Mouse (Mus musculus): ENCODE measurements at regions not wholly inside any gene's neighbourhood (a gene's known extent, or its start where the extent isn't known, plus 50 kb on each side); places are given as distances from the start of the nearest gene placed in this dataset.

DNA sequence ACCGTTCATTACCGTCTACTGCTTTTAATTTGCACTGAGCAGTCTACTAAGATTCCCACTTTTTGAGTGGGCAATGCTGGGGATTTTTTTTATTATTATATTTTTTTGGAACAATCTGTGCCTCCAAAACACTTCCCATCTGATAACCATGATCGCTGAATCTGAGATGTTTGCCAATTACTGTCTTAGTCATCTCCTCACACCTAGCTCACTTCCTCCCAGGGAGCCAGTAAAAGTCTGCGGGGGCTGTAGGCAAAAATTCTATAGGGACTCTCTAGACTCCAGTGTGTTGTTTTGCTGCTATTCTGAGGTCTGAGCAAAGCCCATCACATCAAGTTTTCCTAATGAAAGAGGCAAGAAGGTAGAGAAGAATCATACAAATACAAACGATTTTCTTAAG, 84.9 kb upstream of the Arhgap21 start:
- no peak for DNase-seq (ENCODE audit: low spot score)
- Histone ChIP-seq H3K4me1 (ENCODE audit: control insufficient read depth, insufficient read depth, low read length) (no peaks in the 10 kb centered on the region), H3K27me3 (ENCODE audit: control insufficient read depth, insufficient read depth, low read length) (no peaks in the 10 kb centered on the region), H3K4me3 (ENCODE audit: low read depth, low read length) (no peak overlapping the region), H3K9me3 (ENCODE audit: control insufficient read depth, low read length) (no peaks in the 10 kb centered on the region), H3K27ac (replicated peaks; ENCODE audit: low read depth, low read length) (no peak overlapping the region), H3K9ac (ENCODE audit: low read length) (no peak overlapping the region), H3K36me3 (ENCODE audit: control insufficient read depth, insufficient read depth, low read length) (no peaks in the 10 kb centered on the region), H3K4me2 (ENCODE audit: low read depth, severe bottlenecking) (no peak overlapping the region)
- ATAC-seq (ENCODE audit: insufficient number of reproducible peaks, low FRiP score, low TSS enrichment, low read depth): no peak
- WGBS: 65% methylated on average over 5 of the region's 5 CpGs

GRCm38 (mm10) chr2:21048996-21049395, 80.3 kb upstream of the Arhgap21 start:
- no peaks in the 10 kb centered on the region for H3K27me3 ChIP-seq (ENCODE audit: control insufficient read depth, insufficient read depth, low read length)
- H3K27ac ChIP-seq (replicated peaks; ENCODE audit: low read depth, low read length): no peak overlapping the region
- H3K9ac ChIP-seq (ENCODE audit: low read length): no peak overlapping the region
- ATAC-seq (ENCODE audit: insufficient number of reproducible peaks, low FRiP score, low TSS enrichment, low read depth) (no peak), DNase-seq (ENCODE audit: low spot score) (no peak)
- H3K36me3 ChIP-seq (ENCODE audit: control insufficient read depth, insufficient read depth, low read length): no peaks in the 10 kb centered on the region
- 45% methylated on average over 5 of the region's 5 CpGs for WGBS
- H3K4me2 ChIP-seq (ENCODE audit: low read depth, severe bottlenecking): no peak overlapping the region
- H3K9me3 ChIP-seq (ENCODE audit: control insufficient read depth, low read length): no peaks in the 10 kb centered on the region
- H3K4me1 ChIP-seq (ENCODE audit: control insufficient read depth, insufficient read depth, low read length): no peaks in the 10 kb centered on the region
- no peak overlapping the region for H3K4me3 ChIP-seq (ENCODE audit: low read depth, low read length)

DNA sequence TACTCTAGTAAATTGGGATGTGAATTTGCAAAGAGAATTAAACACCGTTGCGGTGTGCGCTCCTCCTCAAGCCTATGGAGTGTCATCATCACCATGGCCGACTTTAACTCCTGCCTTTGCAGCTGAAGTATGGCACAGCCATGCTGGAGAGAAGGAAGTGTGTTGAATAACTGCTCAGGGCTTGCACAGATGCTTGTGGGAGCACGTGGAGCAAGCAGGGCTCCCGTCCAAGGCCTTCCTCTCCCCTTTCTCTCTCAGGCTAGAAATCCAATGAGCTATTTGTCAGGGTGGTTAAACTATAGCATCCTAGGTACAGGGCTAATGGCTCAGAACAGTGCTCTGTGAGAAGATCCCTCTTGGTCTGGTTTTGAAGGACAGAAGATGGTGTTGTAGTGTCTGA, 79.5 kb upstream of the Arhgap21 start:
- no peak overlapping the region for H3K4me2 ChIP-seq (ENCODE audit: low read depth, severe bottlenecking)
- DNase-seq (ENCODE audit: low spot score) (no peak), ATAC-seq (ENCODE audit: insufficient number of reproducible peaks, low FRiP score, low TSS enrichment, low read depth) (no peak)
- H3K9me3 ChIP-seq (ENCODE audit: control insufficient read depth, low read length): no peaks in the 10 kb centered on the region
- WGBS: 88% methylated on average over 6 of the region's 6 CpGs
- H3K27me3 ChIP-seq (ENCODE audit: control insufficient read depth, insufficient read depth, low read length): no peaks in the 10 kb centered on the region
- no peak overlapping the region for H3K4me3 ChIP-seq (ENCODE audit: low read depth, low read length)
- no peaks in the 10 kb centered on the region for H3K4me1 ChIP-seq (ENCODE audit: control insufficient read depth, insufficient read depth, low read length)
- no peak overlapping the region for H3K27ac ChIP-seq (replicated peaks; ENCODE audit: low read depth, low read length)
- no peaks in the 10 kb centered on the region for H3K36me3 ChIP-seq (ENCODE audit: control insufficient read depth, insufficient read depth, low read length)
- no peak overlapping the region for H3K9ac ChIP-seq (ENCODE audit: low read length)

DNA sequence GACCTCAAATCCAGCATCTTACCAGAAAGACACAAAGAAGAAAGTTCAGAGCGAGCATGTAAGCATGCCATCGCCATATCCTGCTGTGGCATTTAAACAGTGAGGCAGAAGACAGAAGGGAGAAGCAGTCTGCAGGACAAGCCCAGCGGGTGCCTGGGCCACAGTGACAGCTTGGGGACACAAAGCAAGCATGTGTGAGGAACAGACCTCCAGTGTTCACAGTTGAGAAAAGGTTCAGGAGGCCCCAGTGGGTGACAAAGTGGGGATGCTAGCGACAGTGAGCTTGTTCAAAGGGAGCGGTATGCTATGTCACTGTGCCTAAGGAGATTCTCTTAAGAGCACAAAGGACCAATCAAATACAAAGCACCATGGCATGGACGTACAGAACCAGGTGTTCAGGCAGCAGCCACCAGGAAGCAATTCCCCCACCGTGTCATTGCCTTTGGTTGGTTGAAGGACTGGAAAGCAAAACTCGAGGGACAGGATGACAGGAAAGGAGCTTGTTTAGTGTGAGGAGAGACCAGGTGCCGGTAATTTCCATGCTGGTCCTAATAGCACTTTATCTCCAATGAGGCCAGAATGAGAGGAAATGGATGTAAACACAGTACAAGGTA, 77.9 kb upstream of the Arhgap21 start:
- no peaks in the 10 kb centered on the region for H3K36me3 ChIP-seq (ENCODE audit: control insufficient read depth, insufficient read depth, low read length)
- 64% methylated on average over 9 of the region's 9 CpGs for WGBS
- DNase-seq (ENCODE audit: low spot score) (no peak), ATAC-seq (ENCODE audit: insufficient number of reproducible peaks, low FRiP score, low TSS enrichment, low read depth) (no peak)
- H3K4me2 ChIP-seq (ENCODE audit: low read depth, severe bottlenecking): no peak overlapping the region
- no peaks in the 10 kb centered on the region for H3K4me1 ChIP-seq (ENCODE audit: control insufficient read depth, insufficient read depth, low read length)
- no peak overlapping the region for H3K27ac ChIP-seq (replicated peaks; ENCODE audit: low read depth, low read length)
- no peak overlapping the region for H3K9ac ChIP-seq (ENCODE audit: low read length)
- no peak overlapping the region for H3K4me3 ChIP-seq (ENCODE audit: low read depth, low read length)
- no peaks in the 10 kb centered on the region for H3K9me3 ChIP-seq (ENCODE audit: control insufficient read depth, low read length)
- no peaks in the 10 kb centered on the region for H3K27me3 ChIP-seq (ENCODE audit: control insufficient read depth, insufficient read depth, low read length)

- Histone ChIP-seq H3K9ac (ENCODE audit: low read length) (no peak overlapping the region), H3K27me3 (ENCODE audit: control insufficient read depth, insufficient read depth, low read length) (no peaks in the 10 kb centered on the region), H3K36me3 (ENCODE audit: control insufficient read depth, insufficient read depth, low read length) (no peaks in the 10 kb centered on the region), H3K9me3 (ENCODE audit: control insufficient read depth, low read length) (no peaks in the 10 kb centered on the region), H3K27ac (replicated peaks; ENCODE audit: low read depth, low read length) (no peak overlapping the region), H3K4me3 (ENCODE audit: low read depth, low read length) (no peak overlapping the region), H3K4me2 (ENCODE audit: low read depth, severe bottlenecking) (no peak overlapping the region), H3K4me1 (ENCODE audit: control insufficient read depth, insufficient read depth, low read length) (no peaks in the 10 kb centered on the region)
- DNase-seq (ENCODE audit: low spot score): no peak
- ATAC-seq (ENCODE audit: insufficient number of reproducible peaks, low FRiP score, low TSS enrichment, low read depth): no peak
- 92% methylated on average over 7 of the region's 7 CpGs for WGBS
These were observed 76.1 kb upstream of the Arhgap21 start for GRCm38 (mm10) chr2:21044781-21045180.

DNA sequence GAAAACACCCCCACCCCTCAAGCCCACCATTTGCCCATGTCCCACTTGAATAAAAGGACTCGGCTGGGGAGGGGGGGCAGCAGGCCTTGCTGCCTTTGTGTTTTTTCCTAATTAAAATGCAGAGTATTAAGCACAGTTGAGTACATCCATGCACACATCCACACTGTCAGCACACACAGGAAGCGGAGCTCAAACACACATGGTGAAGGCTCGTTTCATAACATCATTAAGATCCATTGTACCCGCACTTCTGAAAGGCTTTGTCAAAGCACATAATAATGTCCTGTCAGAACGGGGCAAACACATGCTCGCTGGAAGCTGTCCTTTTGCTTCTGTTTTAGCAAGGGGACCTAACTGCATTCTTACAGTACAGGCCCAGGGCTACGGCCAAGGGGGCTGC, 75.3 kb upstream of the Arhgap21 start:
- Histone ChIP-seq H3K36me3 (ENCODE audit: control insufficient read depth, insufficient read depth, low read length) (no peaks in the 10 kb centered on the region), H3K27ac (replicated peaks; ENCODE audit: low read depth, low read length) (no peak overlapping the region), H3K4me1 (ENCODE audit: control insufficient read depth, insufficient read depth, low read length) (no peaks in the 10 kb centered on the region), H3K9me3 (ENCODE audit: control insufficient read depth, low read length) (no peaks in the 10 kb centered on the region), H3K4me3 (ENCODE audit: low read depth, low read length) (no peak overlapping the region), H3K9ac (ENCODE audit: low read length) (no peak overlapping the region), H3K4me2 (ENCODE audit: low read depth, severe bottlenecking) (no peak overlapping the region), H3K27me3 (ENCODE audit: control insufficient read depth, insufficient read depth, low read length) (no peaks in the 10 kb centered on the region)
- WGBS: 55% methylated on average over 7 of the region's 7 CpGs
- ATAC-seq (ENCODE audit: insufficient number of reproducible peaks, low FRiP score, low TSS enrichment, low read depth) (no peak; the same call in 1 of the 2 replicates), DNase-seq (ENCODE audit: low spot score) (no peak)

DNA sequence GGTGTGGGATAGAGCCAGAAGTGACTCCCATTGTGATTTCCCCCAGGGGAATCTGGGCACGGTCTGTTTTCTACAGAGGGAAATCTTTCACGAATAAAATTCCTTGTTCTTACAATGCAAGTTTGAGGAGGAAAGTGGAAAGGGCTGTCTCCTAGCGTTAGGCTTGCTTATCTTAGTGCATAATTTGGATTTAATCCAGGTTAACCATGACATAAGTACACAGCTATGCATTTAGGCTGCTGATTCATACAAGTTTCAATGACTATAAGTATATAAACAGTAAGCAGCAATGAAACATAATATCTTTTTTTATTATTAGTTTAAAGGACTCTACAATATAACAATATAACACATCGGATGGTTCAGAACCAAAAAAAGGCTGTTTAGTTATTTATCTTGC, 74.6 kb upstream of the Arhgap21 start:
- H3K27me3 ChIP-seq (ENCODE audit: control insufficient read depth, insufficient read depth, low read length): no peaks in the 10 kb centered on the region
- 84% methylated on average over 4 of the region's 4 CpGs for WGBS
- no peak overlapping the region for H3K9ac ChIP-seq (ENCODE audit: low read length)
- H3K27ac ChIP-seq (replicated peaks; ENCODE audit: low read depth, low read length): no peak overlapping the region
- DNase-seq (ENCODE audit: low spot score): no peak
- no peak overlapping the region for H3K4me3 ChIP-seq (ENCODE audit: low read depth, low read length)
- ATAC-seq (ENCODE audit: insufficient number of reproducible peaks, low FRiP score, low TSS enrichment, low read depth): no peak
- no peaks in the 10 kb centered on the region for H3K4me1 ChIP-seq (ENCODE audit: control insufficient read depth, insufficient read depth, low read length)
- no peaks in the 10 kb centered on the region for H3K9me3 ChIP-seq (ENCODE audit: control insufficient read depth, low read length)
- no peak overlapping the region for H3K4me2 ChIP-seq (ENCODE audit: low read depth, severe bottlenecking)
- no peaks in the 10 kb centered on the region for H3K36me3 ChIP-seq (ENCODE audit: control insufficient read depth, insufficient read depth, low read length)

DNA sequence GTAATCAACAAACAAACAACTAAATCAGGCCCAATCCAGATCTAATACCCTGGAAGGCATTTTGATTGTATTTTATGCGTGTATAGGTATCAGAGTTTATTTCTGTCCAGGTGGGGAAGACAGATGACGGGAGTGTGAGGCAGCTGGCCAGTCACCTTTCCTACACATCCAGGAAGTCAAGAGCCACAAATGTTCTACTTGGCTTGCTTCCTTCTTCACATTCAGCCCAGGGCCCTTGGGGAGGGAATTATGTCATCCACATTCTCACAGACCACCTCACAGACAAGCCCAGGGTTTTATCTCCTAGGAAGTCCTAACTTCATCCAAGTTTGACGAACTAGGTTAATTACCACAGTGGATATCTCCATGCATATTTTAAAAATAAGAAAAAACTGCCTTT, 68.9 kb upstream of the Arhgap21 start:
- WGBS: 87% methylated on average over 3 of the region's 3 CpGs
- Histone ChIP-seq H3K9me3 (ENCODE audit: control insufficient read depth, low read length) (no peaks in the 10 kb centered on the region), H3K27ac (replicated peaks; ENCODE audit: low read depth, low read length) (no peak overlapping the region), H3K4me1 (ENCODE audit: control insufficient read depth, insufficient read depth, low read length) (no peaks in the 10 kb centered on the region), H3K27me3 (ENCODE audit: control insufficient read depth, insufficient read depth, low read length) (no peaks in the 10 kb centered on the region), H3K4me3 (ENCODE audit: low read depth, low read length) (no peak overlapping the region), H3K9ac (ENCODE audit: low read length) (no peak overlapping the region), H3K4me2 (ENCODE audit: low read depth, severe bottlenecking) (no peak overlapping the region), H3K36me3 (ENCODE audit: control insufficient read depth, insufficient read depth, low read length) (no peaks in the 10 kb centered on the region)
- no peak for DNase-seq (ENCODE audit: low spot score)
- ATAC-seq (ENCODE audit: insufficient number of reproducible peaks, low FRiP score, low TSS enrichment, low read depth): no peak

DNA sequence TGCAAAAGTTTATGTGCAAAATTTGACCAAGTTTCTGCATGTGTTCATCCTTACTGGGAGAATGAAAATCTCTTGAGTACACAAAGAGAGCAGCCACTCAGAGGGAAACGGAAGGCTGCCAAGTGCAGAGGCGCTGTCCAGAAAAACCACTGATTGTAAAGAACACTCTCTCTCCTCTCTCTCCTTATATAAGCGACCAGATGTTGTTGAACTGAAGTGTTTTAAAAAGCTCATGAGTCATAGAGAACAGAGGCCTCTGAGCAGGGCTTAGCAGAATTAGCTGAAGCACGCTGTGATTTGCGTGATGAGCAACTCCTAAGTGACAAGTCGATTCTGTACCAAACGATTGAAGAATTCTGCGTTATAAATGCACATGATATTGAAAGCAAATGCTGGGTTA, 68.5 kb upstream of the Arhgap21 start:
- H3K9me3 ChIP-seq (ENCODE audit: control insufficient read depth, low read length): no peaks in the 10 kb centered on the region
- no peak overlapping the region for H3K4me3 ChIP-seq (ENCODE audit: low read depth, low read length)
- no peak overlapping the region for H3K4me2 ChIP-seq (ENCODE audit: low read depth, severe bottlenecking)
- no peak for DNase-seq (ENCODE audit: low spot score)
- H3K4me1 ChIP-seq (ENCODE audit: control insufficient read depth, insufficient read depth, low read length): no peaks in the 10 kb centered on the region
- ATAC-seq (ENCODE audit: insufficient number of reproducible peaks, low FRiP score, low TSS enrichment, low read depth): no peak
- H3K9ac ChIP-seq (ENCODE audit: low read length): no peak overlapping the region
- 78% methylated on average over 8 of the region's 8 CpGs for WGBS
- no peaks in the 10 kb centered on the region for H3K27me3 ChIP-seq (ENCODE audit: control insufficient read depth, insufficient read depth, low read length)
- H3K27ac ChIP-seq (replicated peaks; ENCODE audit: low read depth, low read length): no peak overlapping the region
- H3K36me3 ChIP-seq (ENCODE audit: control insufficient read depth, insufficient read depth, low read length): no peaks in the 10 kb centered on the region
